Mouse (Mus musculus): Measurements from ENCODE around the gene Zfyve27. TPM values are rescaled to one million over a fixed set of nuclear protein-coding genes. Genes with fewer than 3 reads are reported as not detected.

The Zfyve27 gene
- 73.0 TPM for polyA plus RNA-seq (2015; fragmentation: Illumina TruSeq; extraction: RNeasy Lipid Tissue Mini Kit (QIAGEN cat#74804); ENCODE audit: low read depth, low replicate concordance)

DNA sequence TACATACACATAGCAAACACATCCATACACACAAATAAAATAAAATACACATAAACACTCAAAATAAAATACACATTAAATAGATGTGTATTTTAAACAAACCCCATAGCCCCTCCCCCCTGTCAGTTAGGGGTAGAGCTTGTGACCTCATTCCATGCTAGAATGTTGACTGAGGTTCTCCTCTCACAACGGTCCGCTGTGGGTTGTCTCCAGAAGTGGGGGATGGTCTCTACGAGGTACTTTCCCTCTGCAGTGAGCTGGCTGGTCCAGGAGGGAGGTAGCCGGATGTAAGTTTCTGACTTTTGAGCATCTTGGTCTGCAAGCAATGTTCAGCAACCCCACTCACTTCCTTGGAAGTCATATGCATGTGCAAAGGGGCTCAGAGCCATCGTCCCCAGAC, at the start of gene Zfyve27:
Zfyve27 (plus strand) TSS at position 188 of the 400 bp plus-strand sequence.

GRCm38 (mm10) chr19:42128787-42129508, 34.8 kb upstream of the Zfyve27 start, which contains the start of gene Avpi1:
Gene Avpi1 (minus strand): TSS chr19:42129059.

DNA sequence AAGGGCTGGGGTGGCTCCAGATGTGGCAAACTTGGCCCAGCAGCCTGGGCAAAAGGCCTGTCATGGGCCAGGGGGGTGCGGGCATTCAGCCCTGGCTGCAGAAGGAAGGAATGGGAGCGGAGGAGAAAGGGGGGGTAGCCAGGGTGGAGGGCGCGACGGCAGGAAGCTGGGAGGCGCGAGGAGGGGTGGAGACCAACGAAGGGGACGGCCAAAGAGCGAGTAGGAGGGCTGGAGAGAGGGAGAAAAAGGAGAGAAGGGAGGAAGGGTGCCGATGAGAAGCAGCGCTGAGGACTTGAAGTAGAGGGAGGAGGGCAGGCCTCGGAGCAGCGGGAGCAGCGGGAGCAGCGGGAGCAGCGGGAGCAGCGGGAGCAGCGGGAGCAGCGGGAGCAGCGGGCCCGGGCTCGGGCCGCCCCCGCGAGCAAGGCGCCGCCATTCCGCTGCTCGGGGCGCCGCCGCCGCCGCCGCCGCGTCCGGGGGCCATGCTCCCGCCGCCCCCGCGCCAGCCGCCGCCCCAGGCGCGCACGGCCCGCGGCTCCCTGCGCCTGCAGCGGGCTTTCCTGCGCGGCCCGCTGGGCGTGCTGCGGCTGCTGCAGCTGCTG, 16.5 kb upstream of the Zfyve27 start, which contains the start of gene Marveld1:
Marveld1 (plus strand) TSS at position 231 of the 599 bp plus-strand sequence.

GRCm38 (mm10) chr19:42201696-42202381, 38.1 kb downstream of the Zfyve27 start, which contains the start of gene Sfrp5:
Gene Sfrp5 (minus strand): TSS chr19:42202252.

Other genes with a start within 250 kb of the Zfyve27 start
- 26.2 TPM for gene Exosc1, start 230.5 kb upstream of the Zfyve27 start, polyA plus RNA-seq (2015; fragmentation: Illumina TruSeq; extraction: RNeasy Lipid Tissue Mini Kit (QIAGEN cat#74804); ENCODE audit: low read depth, low replicate concordance)
- gene Zdhhc16, start 230.5 kb upstream of the Zfyve27 start, polyA plus RNA-seq (2015; fragmentation: Illumina TruSeq; extraction: RNeasy Lipid Tissue Mini Kit (QIAGEN cat#74804); ENCODE audit: low read depth, low replicate concordance), result 47.2 TPM
- 21.3 TPM for gene Mms19, start 182.8 kb upstream of the Zfyve27 start, polyA plus RNA-seq (2015; fragmentation: Illumina TruSeq; extraction: RNeasy Lipid Tissue Mini Kit (QIAGEN cat#74804); ENCODE audit: low read depth, low replicate concordance)
- gene Ubtd1, start 182.2 kb upstream of the Zfyve27 start, polyA plus RNA-seq (2015; fragmentation: Illumina TruSeq; extraction: RNeasy Lipid Tissue Mini Kit (QIAGEN cat#74804); ENCODE audit: low read depth, low replicate concordance), result 12.3 TPM
- gene Ankrd2, start 128.0 kb upstream of the Zfyve27 start, polyA plus RNA-seq (2015; fragmentation: Illumina TruSeq; extraction: RNeasy Lipid Tissue Mini Kit (QIAGEN cat#74804); ENCODE audit: low read depth, low replicate concordance), result 0.43 TPM
- 1.6 TPM for gene Hoga1, start 118.3 kb upstream of the Zfyve27 start, polyA plus RNA-seq (2015; fragmentation: Illumina TruSeq; extraction: RNeasy Lipid Tissue Mini Kit (QIAGEN cat#74804); ENCODE audit: low read depth, low replicate concordance)
- gene 4933411K16Rik, start 111.7 kb upstream of the Zfyve27 start, polyA plus RNA-seq (2015; fragmentation: Illumina TruSeq; extraction: RNeasy Lipid Tissue Mini Kit (QIAGEN cat#74804); ENCODE audit: low read depth, low replicate concordance), result not detected
- gene Morn4, start 77.6 kb upstream of the Zfyve27 start, polyA plus RNA-seq (2015; fragmentation: Illumina TruSeq; extraction: RNeasy Lipid Tissue Mini Kit (QIAGEN cat#74804); ENCODE audit: low read depth, low replicate concordance), result 66.3 TPM
- 59.5 TPM for gene Pi4k2a, start 73.5 kb upstream of the Zfyve27 start, polyA plus RNA-seq (2015; fragmentation: Illumina TruSeq; extraction: RNeasy Lipid Tissue Mini Kit (QIAGEN cat#74804); ENCODE audit: low read depth, low replicate concordance)
- gene Avpi1, start 34.9 kb upstream of the Zfyve27 start, polyA plus RNA-seq (2015; fragmentation: Illumina TruSeq; extraction: RNeasy Lipid Tissue Mini Kit (QIAGEN cat#74804); ENCODE audit: low read depth, low replicate concordance), result 59.4 TPM
- gene Marveld1, start 16.6 kb upstream of the Zfyve27 start, polyA plus RNA-seq (2015; fragmentation: Illumina TruSeq; extraction: RNeasy Lipid Tissue Mini Kit (QIAGEN cat#74804); ENCODE audit: low read depth, low replicate concordance), result 7.0 TPM
- 4.1 TPM for gene Sfrp5, start 38.3 kb downstream of the Zfyve27 start, polyA plus RNA-seq (2015; fragmentation: Illumina TruSeq; extraction: RNeasy Lipid Tissue Mini Kit (QIAGEN cat#74804); ENCODE audit: low read depth, low replicate concordance)
- 97.3 TPM for gene Golga7b, start 83.6 kb downstream of the Zfyve27 start, polyA plus RNA-seq (2015; fragmentation: Illumina TruSeq; extraction: RNeasy Lipid Tissue Mini Kit (QIAGEN cat#74804); ENCODE audit: low read depth, low replicate concordance)